In the genomic region with DNA sequence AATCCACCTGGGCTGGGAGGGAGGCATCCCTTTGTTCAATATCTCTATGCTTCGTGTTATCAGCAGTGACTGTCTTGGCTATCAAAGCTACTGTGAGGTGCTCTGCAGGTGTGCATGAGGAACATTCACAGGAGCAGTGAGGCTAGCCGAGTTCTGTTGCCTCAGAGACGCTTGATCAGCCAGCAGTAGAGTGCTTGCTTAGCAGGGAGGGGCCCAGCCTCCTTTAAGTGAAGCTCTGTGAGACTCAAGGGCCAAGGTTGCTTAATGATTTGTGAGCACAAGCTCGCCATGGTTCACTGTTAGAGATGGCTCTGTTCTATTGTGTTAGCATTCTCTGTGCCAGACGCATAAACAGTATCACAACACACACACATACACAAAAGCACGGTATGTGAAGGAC, we compare ENCODE assay signal across 15 mouse cellular contexts. TPM values are rescaled to one million over a fixed set of nuclear protein-coding genes. Genes with fewer than 3 reads are reported as not detected.
DNase-seq lines count a peak whose midpoint lies in the region; ATAC-seq lines count a peak whose summit lies in the region.
"Had no signal": no experiment of that assay in that cellular context is flagged by ENCODE, and none has a peak within 500 bp of the region (broad histone marks: within the 10 kb centered on the region; RNA-seq: fewer than 3 reads in every experiment).

No protein-coding gene starts in this region.

- H3K27ac ChIP-seq in intestine, embryonic 15.5 days, result peak overlapping the region; percentile 8; the same call in 1 of the 2 replicates
- H3K27ac ChIP-seq in midbrain, embryonic 14.5 days (replicated peaks; ENCODE audit: low read depth, low read length), result no peak overlapping the region
- H3K27ac ChIP-seq: hindbrain, embryonic 12.5 days; liver, embryonic 13.5 days; neural tube, embryonic 13.5 days had no signal

- no peak overlapping the region for H3K4me3 ChIP-seq in intestine, embryonic 15.5 days (replicated peaks)
- H3K4me3 ChIP-seq in midbrain, embryonic 14.5 days (replicated peaks; ENCODE audit: low read depth, low read length), result no peak overlapping the region
- H3K4me3 ChIP-seq: hindbrain, embryonic 12.5 days; liver, embryonic 13.5 days; megakaryocyte, embryonic 14.5 days; neural tube, embryonic 13.5 days had no signal

- H3K9me3 ChIP-seq in intestine, embryonic 15.5 days, result no peaks in the 10 kb centered on the region
- H3K9me3 ChIP-seq in midbrain, embryonic 14.5 days (ENCODE audit: control insufficient read depth, low read length), result no peaks in the 10 kb centered on the region
- H3K9me3 ChIP-seq: G1E; hindbrain, embryonic 12.5 days; liver, embryonic 13.5 days; megakaryocyte, embryonic 14.5 days; neural tube, embryonic 13.5 days had no signal

- H3K4me1 ChIP-seq in intestine, embryonic 15.5 days (replicated peaks), result peaks cover 17% of the 10 kb centered on the region
- no peaks in the 10 kb centered on the region for H3K4me1 ChIP-seq in midbrain, embryonic 14.5 days (ENCODE audit: control insufficient read depth, insufficient read depth, low read length)

- peak; percentile 82 for DNase-seq in kidney, adult 9 months
- DNase-seq in kidney, postnatal 4 days, result peak; percentile 58 to 78
- DNase-seq in lung, postnatal 25 days (ENCODE audit: low spot score), result peak; percentile 87
- no peak for DNase-seq in midbrain, embryonic 14.5 days
- no peak for DNase-seq in MN1 (ENCODE audit: low spot score)
- DNase-seq in adrenal gland, postnatal 4 days (ENCODE audit: low spot score in 2 of 2), result no peak
- DNase-seq: layer of hippocampus, postnatal 36 days; liver, embryonic 13.5 days had no signal

- H3K27me3 ChIP-seq in intestine, embryonic 15.5 days (replicated peaks), result no peaks in the 10 kb centered on the region
- no peaks in the 10 kb centered on the region for H3K27me3 ChIP-seq in midbrain, embryonic 14.5 days (ENCODE audit: control insufficient read depth, insufficient read depth, low read length)
- H3K27me3 ChIP-seq: hindbrain, embryonic 12.5 days; liver, embryonic 13.5 days; neural tube, embryonic 13.5 days had no signal

- 53% methylated on average over 6 of the region's 6 CpGs for WGBS in intestine, embryonic 15.5 days
- WGBS in midbrain, embryonic 14.5 days, result 80% methylated on average over 6 of the region's 6 CpGs

- peak; percentile 76 for ATAC-seq in intestine, embryonic 15.5 days
- no peak for ATAC-seq in midbrain, embryonic 14.5 days (ENCODE audit: low FRiP score, low TSS enrichment)
- ATAC-seq in frontal cortex, adult (ENCODE audit: low TSS enrichment), result no peak

- no peak overlapping the region for H3K9ac ChIP-seq in intestine, embryonic 15.5 days
- H3K9ac ChIP-seq in midbrain, embryonic 14.5 days (replicated peaks; ENCODE audit: low read length), result no peak overlapping the region
- H3K9ac ChIP-seq: hindbrain, embryonic 12.5 days; liver, embryonic 13.5 days; neural tube, embryonic 13.5 days had no signal

- H3K4me2 ChIP-seq in intestine, embryonic 15.5 days (replicated peaks), result no peak overlapping the region
- no peak overlapping the region for H3K4me2 ChIP-seq in midbrain, embryonic 14.5 days (ENCODE audit: low read length)
- H3K4me2 ChIP-seq: hindbrain, embryonic 12.5 days; liver, embryonic 13.5 days; neural tube, embryonic 13.5 days had no signal

- no peaks in the 10 kb centered on the region; the same call in 1 of the 2 replicates for H3K36me3 ChIP-seq in intestine, embryonic 15.5 days
- H3K36me3 ChIP-seq in midbrain, embryonic 14.5 days (ENCODE audit: control insufficient read depth, insufficient read depth, low read length), result peaks cover 24% of the 10 kb centered on the region

RNA-seq across cellular contexts. Expression of a gene that starts 8.2 kb away (rescaled TPM):
- polyA plus RNA-seq in intestine, embryonic 15.5 days (2015; fragmentation: Nextera tagmentation; extraction: Ambion mirVana), result 16.0 and 17.0 TPM in 2 replicates
- 18.6 and 20.8 TPM in 2 replicates for polyA plus RNA-seq in midbrain, embryonic 14.5 days (2014; fragmentation: Nextera tagmentation; extraction: Ambion mirVana)
- total RNA-seq in adrenal gland, postnatal 4 days (2021), result 10 to 100 TPM; 34.1 to 34.8 TPM

RNA-seq across cellular contexts. Expression of a gene that starts 15.2 kb away (rescaled TPM):
- 27.2 and 28.3 TPM in 2 replicates for polyA plus RNA-seq in intestine, embryonic 15.5 days (2015; fragmentation: Nextera tagmentation; extraction: Ambion mirVana)
- polyA plus RNA-seq in midbrain, embryonic 14.5 days (2014; fragmentation: Nextera tagmentation; extraction: Ambion mirVana), result 129 and 130 TPM in 2 replicates
- total RNA-seq in adrenal gland, postnatal 4 days (2021), result 10 to 100 TPM; 47.6 to 64.4 TPM

RNA-seq across cellular contexts. Expression of a gene that starts 15.2 kb away (rescaled TPM):
- polyA plus RNA-seq in intestine, embryonic 15.5 days (2015; fragmentation: Nextera tagmentation; extraction: Ambion mirVana), result 0.16 and 0.35 TPM in 2 replicates
- 1.1 and 1.3 TPM in 2 replicates for polyA plus RNA-seq in midbrain, embryonic 14.5 days (2014; fragmentation: Nextera tagmentation; extraction: Ambion mirVana)
- under 1 TPM; 0.08 to 0.36 TPM for total RNA-seq in adrenal gland, postnatal 4 days (2021)
- total RNA-seq: common myeloid progenitor, adult 5-6 weeks had no signal

RNA-seq across cellular contexts. Expression of a gene that starts 20.9 kb away (rescaled TPM):
- 39.9 and 40.0 TPM in 2 replicates for polyA plus RNA-seq in intestine, embryonic 15.5 days (2015; fragmentation: Nextera tagmentation; extraction: Ambion mirVana)
- polyA plus RNA-seq in midbrain, embryonic 14.5 days (2014; fragmentation: Nextera tagmentation; extraction: Ambion mirVana), result 239 and 784 TPM in 2 replicates
- 10 to 100 TPM; 58.4 to 77.5 TPM for total RNA-seq in adrenal gland, postnatal 4 days (2021)
- polyA plus RNA-seq: G1E had no signal

RNA-seq across cellular contexts. Expression of a gene that starts 30.9 kb away (rescaled TPM):
- polyA plus RNA-seq in intestine, embryonic 15.5 days (2015; fragmentation: Nextera tagmentation; extraction: Ambion mirVana), result 201 and 207 TPM in 2 replicates
- polyA plus RNA-seq in midbrain, embryonic 14.5 days (2014; fragmentation: Nextera tagmentation; extraction: Ambion mirVana), result 641 and 678 TPM in 2 replicates
- total RNA-seq in adrenal gland, postnatal 4 days (2021), result 100 to 1,000 TPM; 171 to 181 TPM

Comparison
In these comparisons a context has a peak if more than half of its experiments do, and no peak if none do; other contexts are left out.
1. DNase-seq: peak in kidney, adult 9 months (single experiment), kidney, postnatal 4 days (2 of 2) and lung, postnatal 25 days (single experiment); none in midbrain, embryonic 14.5 days (single experiment), MN1 (single experiment) and adrenal gland, postnatal 4 days (0 of 2).